Mouse (Mus musculus): ENCODE data around the gene Hist1h4a. TPM values are rescaled to one million over a fixed set of nuclear protein-coding genes. Genes with fewer than 3 reads are reported as not detected.

Hist1h4a gene
- polyA plus RNA-seq (2012; rRNA removed; ENCODE audit: low replicate concordance): 1.6 and 6.5 TPM in 2 replicates

DNA sequence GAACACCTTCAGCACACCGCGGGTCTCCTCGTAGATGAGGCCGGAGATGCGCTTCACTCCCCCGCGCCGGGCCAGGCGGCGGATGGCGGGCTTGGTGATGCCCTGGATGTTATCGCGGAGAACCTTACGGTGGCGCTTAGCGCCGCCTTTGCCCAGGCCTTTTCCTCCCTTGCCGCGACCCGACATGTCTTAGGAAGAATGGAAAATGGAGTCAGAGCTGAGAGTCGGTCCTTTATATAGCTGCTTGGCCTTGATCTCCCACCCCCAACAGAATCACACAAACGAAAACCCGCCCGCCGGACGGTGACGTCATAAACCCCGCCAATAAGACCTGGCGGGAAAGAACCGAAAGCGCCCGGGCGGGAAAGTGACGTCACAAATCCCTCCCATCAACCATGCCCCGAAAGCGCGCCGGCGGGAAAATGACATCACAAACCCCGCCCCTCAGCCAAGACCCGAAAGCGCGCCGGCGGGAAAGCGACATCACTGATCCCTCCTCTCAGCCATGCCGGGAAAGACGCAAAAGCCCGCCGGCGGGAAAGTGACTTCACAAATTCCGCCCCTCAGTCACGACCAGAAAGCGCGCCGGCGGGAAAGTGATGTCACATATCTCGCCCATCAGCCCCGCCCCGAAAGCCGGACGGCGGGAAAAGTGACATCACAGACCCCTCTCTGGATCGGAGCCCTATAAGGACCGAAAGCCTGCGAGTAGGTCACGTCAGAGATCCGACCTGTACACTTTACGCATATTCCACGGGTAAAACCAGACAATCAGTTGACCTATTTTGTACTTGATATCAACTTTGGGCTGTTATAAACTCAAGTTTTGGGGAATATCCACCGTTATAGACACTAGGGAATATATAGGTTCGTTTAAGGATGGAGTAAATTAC is at the start of gene Hist1h4a:
Hist1h4a (minus strand) TSS at position 259 of the 893 bp plus-strand sequence.

DNA sequence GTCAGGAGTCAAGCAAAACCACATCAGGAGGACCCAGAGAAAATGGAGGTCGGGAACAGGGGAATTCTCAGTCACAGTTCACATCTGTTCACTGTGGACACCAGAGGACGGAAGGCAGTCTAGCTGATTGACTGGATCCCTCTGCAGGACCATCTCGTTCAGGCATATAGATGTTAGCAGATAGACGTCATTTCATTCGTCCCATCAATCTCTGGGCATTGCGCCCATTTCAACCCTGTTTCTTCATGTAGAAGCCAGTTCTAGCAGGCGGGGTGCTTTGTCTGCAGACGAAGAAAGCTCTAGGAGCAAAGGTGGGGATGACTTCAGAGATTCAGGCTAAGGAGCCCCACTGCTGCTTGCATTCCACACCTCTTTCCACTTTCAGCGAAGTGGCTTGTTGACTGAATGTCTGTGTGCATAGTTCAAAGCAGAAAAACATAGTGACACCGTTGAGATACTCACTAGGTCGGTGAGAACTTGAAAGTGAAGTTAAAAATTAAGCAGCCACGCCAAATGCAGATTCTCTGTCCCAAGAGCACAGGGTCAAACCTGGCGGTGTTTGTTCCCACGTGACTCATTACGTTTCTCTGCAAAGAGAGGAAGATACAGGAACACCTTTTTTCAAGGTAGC is 45.5 kb upstream of the Hist1h4a start, which contains the start of gene Slc17a2:
Slc17a2 (plus strand) TSS at position 572 of the 631 bp plus-strand sequence.

DNA sequence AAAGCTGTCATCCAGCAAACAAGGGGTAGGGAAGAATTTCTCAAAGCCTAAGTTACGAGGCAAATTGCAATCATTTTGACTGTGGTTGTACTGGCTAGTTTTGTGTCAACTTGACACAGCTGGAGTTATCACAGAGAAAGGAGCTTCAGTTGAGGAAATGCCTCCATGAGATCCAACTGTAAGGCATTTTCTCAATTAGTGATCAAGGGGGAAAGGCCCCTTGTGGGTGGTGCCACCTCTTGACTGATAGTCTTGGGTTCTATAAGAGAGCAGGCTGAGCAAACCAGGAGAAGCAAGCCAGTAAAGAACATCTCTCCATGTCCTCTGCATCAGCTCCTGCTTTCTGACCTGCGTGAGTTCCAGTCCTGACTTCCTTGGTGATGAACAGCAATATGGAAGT is 8.6 kb upstream of the Hist1h4a start, which contains the start of gene Trim38:
Trim38 (plus strand) TSS at position 301 of the 400 bp plus-strand sequence.

DNA sequence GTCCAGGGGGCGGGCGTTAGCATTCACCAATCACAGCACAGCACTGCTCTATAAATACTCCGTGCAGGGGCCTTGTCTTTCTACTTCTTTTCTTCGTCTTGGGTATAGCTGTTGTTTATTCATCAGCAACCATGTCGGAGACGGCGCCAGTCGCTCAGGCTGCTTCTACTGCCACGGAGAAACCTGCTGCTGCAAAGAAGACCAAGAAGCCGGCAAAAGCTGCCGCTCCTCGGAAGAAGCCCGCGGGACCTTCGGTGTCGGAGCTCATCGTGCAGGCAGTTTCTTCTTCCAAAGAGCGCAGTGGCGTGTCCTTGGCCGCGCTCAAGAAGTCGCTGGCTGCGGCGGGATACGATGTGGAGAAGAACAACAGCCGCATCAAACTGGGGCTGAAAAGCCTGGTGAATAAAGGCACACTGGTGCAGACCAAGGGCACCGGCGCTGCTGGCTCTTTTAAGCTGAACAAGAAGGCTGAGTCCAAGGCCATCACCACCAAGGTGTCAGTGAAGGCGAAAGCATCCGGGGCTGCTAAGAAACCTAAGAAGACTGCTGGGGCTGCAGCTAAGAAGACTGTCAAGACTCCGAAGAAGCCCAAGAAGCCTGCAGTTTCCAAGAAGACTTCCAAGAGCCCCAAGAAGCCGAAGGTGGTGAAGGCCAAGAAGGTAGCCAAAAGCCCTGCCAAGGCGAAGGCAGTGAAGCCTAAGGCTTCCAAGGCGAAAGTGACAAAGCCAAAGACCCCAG is 2.7 kb upstream of the Hist1h4a start, which contains the start of gene Hist1h1a:
Hist1h1a (plus strand) TSS at position 81 of the 738 bp plus-strand sequence.

DNA sequence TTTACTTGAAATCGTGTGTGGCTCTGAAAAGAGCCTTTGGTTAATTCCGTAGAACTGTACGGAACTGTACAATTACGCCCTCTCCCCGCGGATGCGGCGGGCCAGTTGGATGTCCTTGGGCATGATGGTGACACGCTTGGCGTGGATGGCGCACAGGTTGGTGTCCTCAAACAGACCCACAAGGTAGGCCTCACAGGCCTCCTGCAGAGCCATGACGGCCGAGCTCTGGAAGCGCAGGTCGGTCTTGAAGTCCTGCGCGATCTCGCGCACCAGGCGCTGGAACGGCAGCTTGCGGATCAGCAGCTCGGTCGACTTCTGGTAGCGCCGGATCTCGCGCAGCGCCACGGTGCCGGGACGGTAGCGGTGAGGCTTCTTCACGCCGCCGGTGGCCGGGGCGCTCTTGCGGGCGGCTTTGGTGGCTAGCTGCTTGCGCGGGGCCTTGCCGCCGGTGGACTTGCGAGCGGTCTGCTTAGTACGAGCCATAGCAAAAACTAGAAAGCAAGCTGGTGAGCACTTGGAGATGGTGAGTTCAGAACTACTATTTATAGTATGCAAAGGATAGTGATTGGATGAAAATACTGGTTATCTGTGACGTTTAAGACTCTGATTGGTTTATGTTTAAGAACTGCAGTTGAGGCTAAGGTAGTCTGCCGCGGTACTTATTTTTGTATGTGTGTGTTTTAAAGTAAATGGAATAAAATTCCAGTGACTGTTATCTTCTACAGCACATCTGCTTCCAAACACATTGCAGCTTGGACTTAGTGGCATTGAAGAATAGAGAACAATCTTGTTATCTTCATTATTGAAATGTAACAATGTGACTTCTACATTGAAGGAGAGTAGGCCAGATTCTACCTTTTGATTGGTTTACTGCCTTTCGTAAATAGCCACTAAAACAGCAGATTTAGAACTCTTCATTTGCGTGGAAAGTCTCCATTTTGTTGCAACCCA is 1.1 kb upstream of the Hist1h4a start, which contains the start of gene Hist1h3a:
Hist1h3a (minus strand) TSS at position 516 of the 951 bp plus-strand sequence.

DNA sequence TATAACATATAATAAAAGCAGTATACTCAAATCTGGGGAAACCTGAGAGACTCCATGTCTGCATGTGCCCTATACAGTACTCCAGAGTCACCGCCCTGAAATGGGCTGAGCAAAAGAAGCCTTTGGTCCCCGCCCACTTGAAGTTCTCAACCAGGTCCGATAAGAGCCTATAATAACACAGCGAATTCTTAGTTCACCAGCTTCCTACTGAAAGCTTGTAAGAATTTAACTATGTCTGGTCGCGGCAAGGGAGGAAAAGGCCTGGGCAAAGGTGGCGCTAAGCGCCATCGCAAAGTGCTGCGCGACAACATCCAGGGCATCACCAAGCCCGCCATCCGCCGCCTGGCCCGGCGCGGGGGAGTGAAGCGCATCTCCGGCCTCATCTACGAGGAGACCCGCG is 4.2 kb downstream of the Hist1h4a start, which contains the start of gene Hist1h4b:
Hist1h4b (plus strand) TSS at position 224 of the 400 bp plus-strand sequence.

DNA sequence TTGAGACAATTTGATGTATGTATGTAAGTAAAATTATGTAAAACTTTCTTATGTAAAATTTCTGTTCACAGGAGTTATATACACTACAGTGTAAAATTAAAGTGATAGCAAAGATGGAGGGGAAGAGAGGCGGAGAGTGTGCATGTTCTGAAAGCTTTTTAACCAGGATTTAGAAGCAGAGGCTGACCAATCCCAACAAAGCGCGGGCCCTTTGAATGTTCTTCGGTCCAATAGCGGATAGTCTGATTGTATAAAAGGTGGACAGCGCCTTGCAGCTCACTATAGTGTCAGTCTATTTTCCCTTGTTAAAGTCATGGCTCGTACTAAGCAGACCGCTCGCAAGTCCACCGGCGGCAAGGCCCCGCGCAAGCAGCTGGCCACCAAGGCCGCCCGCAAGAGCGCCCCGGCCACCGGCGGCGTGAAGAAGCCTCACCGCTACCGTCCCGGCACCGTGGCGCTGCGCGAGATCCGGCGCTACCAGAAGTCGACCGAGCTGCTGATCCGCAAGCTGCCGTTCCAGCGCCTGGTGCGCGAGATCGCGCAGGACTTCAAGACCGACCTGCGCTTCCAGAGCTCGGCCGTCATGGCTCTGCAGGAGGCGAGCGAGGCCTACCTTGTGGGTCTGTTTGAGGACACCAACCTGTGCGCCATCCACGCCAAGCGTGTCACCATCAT is 8.8 kb downstream of the Hist1h4a start, which contains the start of gene Hist1h3b:
Hist1h3b (plus strand) TSS at position 201 of the 675 bp plus-strand sequence.

DNA sequence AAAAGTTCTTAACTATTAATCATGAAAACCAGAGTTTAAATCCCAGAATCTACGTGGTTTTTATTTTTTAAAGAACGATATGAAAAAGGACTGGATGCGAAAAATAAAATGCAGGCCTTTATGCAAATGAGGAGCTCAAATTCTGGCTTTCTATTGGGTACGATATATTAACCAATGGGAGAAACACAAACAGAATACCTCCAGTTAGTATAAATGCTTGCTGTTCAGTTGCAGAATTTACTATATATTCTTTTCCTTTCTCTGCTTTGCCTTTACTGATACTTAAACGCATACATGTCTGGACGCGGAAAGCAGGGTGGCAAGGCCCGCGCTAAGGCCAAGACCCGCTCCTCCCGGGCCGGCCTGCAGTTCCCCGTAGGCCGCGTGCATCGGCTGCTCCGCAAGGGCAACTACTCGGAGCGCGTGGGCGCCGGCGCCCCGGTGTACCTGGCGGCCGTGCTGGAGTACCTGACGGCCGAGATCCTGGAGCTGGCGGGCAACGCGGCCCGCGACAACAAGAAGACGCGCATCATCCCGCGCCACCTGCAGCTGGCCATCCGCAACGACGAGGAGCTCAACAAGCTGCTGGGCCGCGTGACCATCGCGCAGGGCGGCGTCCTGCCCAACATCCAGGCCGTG is 10.1 kb downstream of the Hist1h4a start, which contains the start of gene Hist1h2ab:
Hist1h2ab (plus strand) TSS at position 288 of the 639 bp plus-strand sequence.

DNA sequence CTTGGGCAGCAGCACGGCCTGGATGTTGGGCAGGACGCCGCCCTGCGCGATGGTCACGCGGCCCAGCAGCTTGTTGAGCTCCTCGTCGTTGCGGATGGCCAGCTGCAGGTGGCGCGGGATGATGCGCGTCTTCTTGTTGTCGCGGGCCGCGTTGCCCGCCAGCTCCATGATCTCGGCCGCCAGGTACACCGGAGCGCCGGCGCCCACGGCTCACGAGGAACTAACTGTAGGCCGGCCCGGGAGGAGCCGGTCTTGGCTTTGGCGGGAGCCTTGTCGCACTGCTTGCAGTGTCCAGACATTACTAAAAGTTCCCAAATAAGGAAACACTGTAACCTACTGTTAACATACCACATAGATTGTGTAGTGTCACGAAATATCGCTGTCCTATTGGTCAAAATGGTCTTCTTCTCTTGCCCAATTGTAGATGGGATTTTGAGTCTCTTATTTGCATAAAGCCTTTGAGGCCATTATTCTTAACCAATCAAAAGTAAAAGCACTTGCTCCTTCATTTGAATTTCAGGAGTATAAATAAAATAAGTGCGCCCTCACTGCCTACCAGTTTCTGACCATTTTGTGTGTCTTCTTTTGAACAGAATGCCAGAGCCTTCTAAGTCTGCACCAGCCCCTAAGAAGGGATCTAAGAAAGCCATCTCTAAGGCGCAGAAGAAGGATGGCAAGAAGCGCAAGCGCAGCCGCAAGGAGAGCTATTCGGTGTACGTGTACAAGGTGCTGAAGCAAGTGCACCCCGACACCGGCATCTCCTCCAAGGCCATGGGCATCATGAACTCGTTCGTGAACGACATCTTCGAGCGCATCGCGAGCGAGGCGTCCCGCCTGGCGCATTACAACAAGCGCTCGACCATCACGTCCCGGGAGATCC is 14.6 kb downstream of the Hist1h4a start, which contains the start of gene Hist1h2bb:
Hist1h2bb (plus strand) TSS at position 534 of the 880 bp plus-strand sequence.

DNA sequence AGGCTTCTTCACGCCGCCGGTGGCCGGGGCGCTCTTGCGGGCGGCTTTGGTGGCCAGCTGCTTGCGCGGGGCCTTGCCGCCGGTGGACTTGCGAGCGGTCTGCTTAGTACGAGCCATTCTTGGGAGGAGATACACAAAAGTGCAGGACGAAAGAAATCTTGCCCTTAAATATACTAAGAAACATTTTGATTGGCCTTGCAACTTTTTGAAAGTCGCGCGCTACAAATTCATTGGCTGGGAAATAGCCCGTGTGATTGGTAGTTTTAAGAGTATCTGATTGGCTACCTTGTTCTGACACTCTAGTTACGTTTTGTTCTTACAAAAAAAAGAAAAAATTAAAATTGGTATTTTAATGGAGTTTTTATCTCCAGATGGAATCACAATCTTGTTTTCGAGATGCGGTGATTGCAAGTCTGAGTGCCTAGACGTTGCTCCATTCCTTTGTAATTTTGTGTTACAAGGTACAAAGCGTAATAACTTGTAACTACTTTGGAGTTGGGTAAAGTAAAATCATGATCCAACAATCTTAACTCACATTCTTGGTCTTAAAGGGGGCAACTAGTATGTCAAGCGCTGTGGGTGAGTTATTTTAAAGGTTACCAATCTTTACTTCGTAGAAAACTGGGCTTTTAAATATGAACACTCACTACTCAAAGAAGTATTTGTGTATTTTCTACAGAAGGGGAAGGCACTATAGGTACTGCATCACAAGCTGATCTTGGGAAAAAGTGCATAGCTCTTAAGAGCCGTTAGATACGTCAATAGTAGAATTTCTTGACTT is 15.5 kb downstream of the Hist1h4a start, which contains the start of gene Hist1h3c:
Hist1h3c (minus strand) TSS at position 222 of the 781 bp plus-strand sequence.

DNA sequence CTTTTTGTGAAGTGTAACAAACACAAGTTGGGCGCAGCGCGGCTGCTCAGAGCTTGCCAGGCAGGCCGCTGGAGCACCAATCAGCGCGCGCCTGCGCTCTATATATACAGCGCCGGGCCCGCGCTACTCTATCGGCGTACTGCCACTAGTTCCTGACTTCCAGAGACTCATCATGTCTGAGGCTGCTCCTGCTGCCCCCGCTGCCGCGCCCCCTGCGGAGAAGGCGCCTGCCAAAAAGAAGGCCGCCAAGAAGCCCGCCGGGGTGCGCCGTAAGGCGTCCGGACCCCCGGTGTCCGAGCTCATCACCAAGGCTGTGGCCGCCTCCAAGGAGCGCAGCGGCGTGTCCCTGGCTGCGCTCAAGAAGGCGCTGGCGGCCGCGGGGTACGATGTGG is 22.4 kb downstream of the Hist1h4a start, which contains the start of gene Hist1h1c:
Hist1h1c (plus strand) TSS at position 132 of the 392 bp plus-strand sequence.

Other genes with a start within 250 kb of the Hist1h4a start
- 38.0 and 58.7 TPM in 2 replicates for gene Hist1h4h, start 230.2 kb downstream of the Hist1h4a start, polyA plus RNA-seq (2012; rRNA removed; ENCODE audit: low replicate concordance)
- gene Hist1h2af, start 227.3 kb downstream of the Hist1h4a start, polyA plus RNA-seq (2012; rRNA removed; ENCODE audit: low replicate concordance): 11.2 and 126 TPM in 2 replicates
- gene Hist1h3g, start 225.8 kb downstream of the Hist1h4a start, polyA plus RNA-seq (2012; rRNA removed; ENCODE audit: low replicate concordance): 5.9 and 13.3 TPM in 2 replicates
- 0.78 and 1.9 TPM in 2 replicates for gene Hist1h2bh, start 217.8 kb downstream of the Hist1h4a start, polyA plus RNA-seq (2012; rRNA removed; ENCODE audit: low replicate concordance)
- 1.0 and 5.4 TPM in 2 replicates for gene Hist1h3f, start 217.2 kb downstream of the Hist1h4a start, polyA plus RNA-seq (2012; rRNA removed; ENCODE audit: low replicate concordance)
- 2.2 and 6.6 TPM in 2 replicates for gene Hist1h4f, start 209.6 kb downstream of the Hist1h4a start, polyA plus RNA-seq (2012; rRNA removed; ENCODE audit: low replicate concordance)
- 0.13 and 0.16 TPM in 2 replicates for gene Hist1h1d, start 208.0 kb downstream of the Hist1h4a start, polyA plus RNA-seq (2012; rRNA removed; ENCODE audit: low replicate concordance)
- 6.4 and 27.3 TPM in 2 replicates for gene Hist1h3e, start 198.9 kb downstream of the Hist1h4a start, polyA plus RNA-seq (2012; rRNA removed; ENCODE audit: low replicate concordance)
- gene Hist1h2ae, start 190.0 kb downstream of the Hist1h4a start, polyA plus RNA-seq (2012; rRNA removed; ENCODE audit: low replicate concordance): 1.2 and 9.3 TPM in 2 replicates
- gene Hist1h2bg, start 189.8 kb downstream of the Hist1h4a start, polyA plus RNA-seq (2012; rRNA removed; ENCODE audit: low replicate concordance): 13.0 and 31.0 TPM in 2 replicates
- gene Hist1h2bf, start 187.0 kb downstream of the Hist1h4a start, polyA plus RNA-seq (2012; rRNA removed; ENCODE audit: low replicate concordance): 4.0 and 7.4 TPM in 2 replicates
- gene Hist1h2ad, start 186.8 kb downstream of the Hist1h4a start, polyA plus RNA-seq (2012; rRNA removed; ENCODE audit: low replicate concordance): 0.65 and 4.8 TPM in 2 replicates
- gene Hist1h3d, start 185.5 kb downstream of the Hist1h4a start, polyA plus RNA-seq (2012; rRNA removed; ENCODE audit: low replicate concordance): 4.1 and 8.7 TPM in 2 replicates
- 5.3 and 12.9 TPM in 2 replicates for gene Hist1h4d, start 179.6 kb downstream of the Hist1h4a start, polyA plus RNA-seq (2012; rRNA removed; ENCODE audit: low replicate concordance)
- 3.1 and 3.9 TPM in 2 replicates for gene Hist1h2be, start 140.1 kb downstream of the Hist1h4a start, polyA plus RNA-seq (2012; rRNA removed; ENCODE audit: low replicate concordance)
- 1.8 and 2.0 TPM in 2 replicates for gene Hist1h1e, start 138.7 kb downstream of the Hist1h4a start, polyA plus RNA-seq (2012; rRNA removed; ENCODE audit: low replicate concordance)
- gene Hist1h2ac, start 77.3 kb downstream of the Hist1h4a start, polyA plus RNA-seq (2012; rRNA removed; ENCODE audit: low replicate concordance): 0.23 and 1.3 TPM in 2 replicates
- 185 and 224 TPM in 2 replicates for gene Hist1h2bc, start 77.0 kb downstream of the Hist1h4a start, polyA plus RNA-seq (2012; rRNA removed; ENCODE audit: low replicate concordance)
- not detected in 2 replicates for gene Hist1h1t, start 65.4 kb downstream of the Hist1h4a start, polyA plus RNA-seq (2012; rRNA removed; ENCODE audit: low replicate concordance)
- gene Hist1h4c, start 62.8 kb downstream of the Hist1h4a start, polyA plus RNA-seq (2012; rRNA removed; ENCODE audit: low replicate concordance): 2.4 and 6.0 TPM in 2 replicates
- gene Hfe, start 50.4 kb downstream of the Hist1h4a start, polyA plus RNA-seq (2012; rRNA removed; ENCODE audit: low replicate concordance): 28.3 and 37.4 TPM in 2 replicates
- gene Hist1h1c, start 22.4 kb downstream of the Hist1h4a start, polyA plus RNA-seq (2012; rRNA removed; ENCODE audit: low replicate concordance): 45.0 and 48.4 TPM in 2 replicates
- 2.4 and 16.2 TPM in 2 replicates for gene Hist1h3c, start 15.6 kb downstream of the Hist1h4a start, polyA plus RNA-seq (2012; rRNA removed; ENCODE audit: low replicate concordance)
- 3.7 and 13.5 TPM in 2 replicates for gene Hist1h2bb, start 14.5 kb downstream of the Hist1h4a start, polyA plus RNA-seq (2012; rRNA removed; ENCODE audit: low replicate concordance)
- gene Hist1h2ab, start 10.1 kb downstream of the Hist1h4a start, polyA plus RNA-seq (2012; rRNA removed; ENCODE audit: low replicate concordance): 1.0 and 14.9 TPM in 2 replicates
- 4.0 and 16.0 TPM in 2 replicates for gene Hist1h3b, start 9.0 kb downstream of the Hist1h4a start, polyA plus RNA-seq (2012; rRNA removed; ENCODE audit: low replicate concordance)
- gene Hist1h4b, start 4.2 kb downstream of the Hist1h4a start, polyA plus RNA-seq (2012; rRNA removed; ENCODE audit: low replicate concordance): 1.3 and 6.8 TPM in 2 replicates
- gene Hist1h3a, start 1.2 kb upstream of the Hist1h4a start, polyA plus RNA-seq (2012; rRNA removed; ENCODE audit: low replicate concordance): 3.1 and 16.8 TPM in 2 replicates
- 0.47 TPM in 1 of 2 replicates, not detected in the other for gene Hist1h1a, start 2.4 kb upstream of the Hist1h4a start, polyA plus RNA-seq (2012; rRNA removed; ENCODE audit: low replicate concordance)
- gene Trim38, start 8.7 kb upstream of the Hist1h4a start, polyA plus RNA-seq (2012; rRNA removed; ENCODE audit: low replicate concordance): 0.10 TPM in 1 of 2 replicates, not detected in the other
- 0.25 TPM in 1 of 2 replicates, not detected in the other for gene Slc17a2, start 45.8 kb upstream of the Hist1h4a start, polyA plus RNA-seq (2012; rRNA removed; ENCODE audit: low replicate concordance)
- 0.10 TPM in 1 of 2 replicates, not detected in the other for gene Slc17a3, start 78.2 kb upstream of the Hist1h4a start, polyA plus RNA-seq (2012; rRNA removed; ENCODE audit: low replicate concordance)
- gene Slc17a1, start 106.5 kb upstream of the Hist1h4a start, polyA plus RNA-seq (2012; rRNA removed; ENCODE audit: low replicate concordance): 0.22 and 0.48 TPM in 2 replicates
- gene Slc17a4, start 153.8 kb upstream of the Hist1h4a start, polyA plus RNA-seq (2012; rRNA removed; ENCODE audit: low replicate concordance): 0.13 TPM in 1 of 2 replicates, not detected in the other
- gene Hist1h2ba, start 172.9 kb upstream of the Hist1h4a start, polyA plus RNA-seq (2012; rRNA removed; ENCODE audit: low replicate concordance): not detected in 2 replicates
- not detected in 2 replicates for gene Hist1h2aa, start 173.2 kb upstream of the Hist1h4a start, polyA plus RNA-seq (2012; rRNA removed; ENCODE audit: low replicate concordance)
- not detected in 2 replicates for gene Scgn, start 230.0 kb upstream of the Hist1h4a start, polyA plus RNA-seq (2012; rRNA removed; ENCODE audit: low replicate concordance)